Mouse (Mus musculus): Measurements from ENCODE around the gene Zbtb1.

DNA sequence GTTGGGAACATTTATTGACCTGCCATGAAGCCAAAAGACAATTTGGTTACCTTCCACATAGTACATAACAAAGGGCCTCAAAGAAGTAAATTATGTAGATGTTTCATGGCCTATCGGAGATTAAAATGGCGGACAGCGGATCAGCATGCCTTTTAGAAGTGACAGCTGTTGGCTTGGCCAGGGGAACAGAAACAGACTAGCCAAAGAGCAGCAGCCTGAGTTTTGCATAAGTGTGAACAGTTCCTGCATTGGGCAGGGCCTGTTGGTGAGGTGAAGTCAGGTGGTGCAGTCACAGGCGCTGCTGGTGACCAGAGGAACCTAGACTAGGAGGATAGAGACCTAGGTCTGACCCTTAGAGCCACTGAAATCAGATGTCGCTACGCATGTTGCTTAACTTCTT is 7.0 kb downstream of the Zbtb1 start:
- TF ChIP-seq FLI1 (IDR thresholded peaks at IDR 0.05; ENCODE audit: low read length) = no peak
- no peak for TF ChIP-seq GATA1 (IDR thresholded peaks at IDR 0.05; ENCODE audit: borderline replicate concordance, low read length)

Data from megakaryocyte, embryonic 14.5 days (primary cell).